ENCODE assay signal across 36 mouse cellular contexts in the genomic region with DNA sequence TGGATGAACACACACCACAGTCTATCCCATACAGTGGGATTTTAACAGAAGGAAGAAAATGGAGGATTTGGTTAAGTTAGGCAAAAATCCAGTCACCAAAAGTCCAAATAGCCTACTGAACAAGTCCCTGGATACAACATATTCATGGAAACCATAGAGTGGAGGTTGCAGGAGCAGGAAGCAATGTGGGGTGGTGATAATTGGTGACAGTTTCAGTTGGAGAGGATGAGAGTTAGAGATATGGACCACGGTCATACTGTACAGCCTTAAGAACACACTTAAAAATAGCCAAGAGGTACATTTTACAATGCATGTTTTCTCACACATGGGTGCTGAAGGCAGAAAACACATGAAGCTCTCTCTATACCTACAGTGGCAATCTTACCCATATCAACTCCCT. TPM values are rescaled to one million over a fixed set of nuclear protein-coding genes. Genes with fewer than 3 reads are reported as not detected.
"Had no signal": no experiment of that assay in that cellular context is flagged by ENCODE, and none has a peak within 500 bp of the region (broad histone marks: within the 10 kb centered on the region; RNA-seq: fewer than 3 reads in every experiment).

No protein-coding gene starts in this region.

- DNase-seq: gastrocnemius, adult 2 months; gastrocnemius, postnatal 10 days; gastrocnemius, postnatal 25 days; heart, adult 18-20 months; heart, postnatal 10 days; heart, postnatal 4 days; kidney, adult 18-20 months; kidney, adult 8-10 months; kidney, postnatal 10 days; kidney, postnatal 25 days; kidney, postnatal 4 days; liver; liver, embryonic 13.5 days had no signal

- H3K9me3 ChIP-seq: heart, embryonic 10.5 days; heart, embryonic 12.5 days; hindbrain, embryonic 10.5 days; hindbrain, embryonic 12.5 days; limb, embryonic 10.5 days; limb, embryonic 12.5 days; liver, embryonic 13.5 days had no signal

- H3K27me3 ChIP-seq: hindbrain, embryonic 12.5 days; limb, embryonic 12.5 days; liver, embryonic 13.5 days had no signal

- H3K9ac ChIP-seq: heart, embryonic 12.5 days; hindbrain, embryonic 12.5 days; hindbrain, embryonic 14.5 days; limb, embryonic 12.5 days; liver, embryonic 13.5 days had no signal

- H3K27ac ChIP-seq: gastrocnemius, adult 2 months; heart, embryonic 10.5 days; hindbrain, embryonic 10.5 days; hindbrain, embryonic 12.5 days; hindbrain, embryonic 14.5 days; layer of hippocampus, adult 2 months; left cerebral cortex, adult 2 months; limb, embryonic 10.5 days; limb, embryonic 12.5 days; liver, embryonic 13.5 days had no signal

- H3K4me3 ChIP-seq: gastrocnemius, adult 2 months; heart, embryonic 10.5 days; heart, embryonic 12.5 days; hindbrain, embryonic 10.5 days; hindbrain, embryonic 12.5 days; layer of hippocampus, adult 2 months; left cerebral cortex, adult 2 months; limb, embryonic 10.5 days; limb, embryonic 12.5 days; liver, embryonic 13.5 days had no signal

- H3K4me1 ChIP-seq: heart, embryonic 12.5 days; hindbrain, embryonic 12.5 days; limb, embryonic 12.5 days had no signal

- H3K36me3 ChIP-seq: heart, embryonic 10.5 days; heart, embryonic 12.5 days; hindbrain, embryonic 10.5 days; hindbrain, embryonic 12.5 days; limb, embryonic 10.5 days; limb, embryonic 12.5 days; liver, embryonic 13.5 days had no signal

RNA-seq across cellular contexts. Expression of a gene that starts 9.7 kb away (rescaled TPM):
- total RNA-seq: gastrocnemius, adult 2 months; gastrocnemius, postnatal 10 days; granulocyte monocyte progenitor cell, adult 5-6 weeks; heart, adult 8-10 months; heart, postnatal 25 days; heart, postnatal 4 days; layer of hippocampus, adult 2 months had no signal
- polyA plus RNA-seq: heart, embryonic 12.5 days; heart, embryonic 14.5 days; inflammation-experienced regulatory T-cells, adult 6 months; limb, embryonic 10.5 days; limb, embryonic 12.5 days; limb, embryonic 14.5 days had no signal

RNA-seq across cellular contexts. Expression of a gene that starts 17.1 kb away (rescaled TPM):
- total RNA-seq: gastrocnemius, adult 2 months; granulocyte monocyte progenitor cell, adult 5-6 weeks; heart, adult 18-20 months; heart, adult 8-10 months; heart, postnatal 10 days; heart, postnatal 25 days; heart, postnatal 4 days; layer of hippocampus, adult 2 months; layer of hippocampus, postnatal 10 days; layer of hippocampus, postnatal 25 days; left cerebral cortex, adult 2 months; left cerebral cortex, postnatal 14 days; left cerebral cortex, postnatal 36 days had no signal
- polyA plus RNA-seq: heart, embryonic 10.5 days; heart, embryonic 12.5 days; heart, embryonic 14.5 days; heart, embryonic 16.5 days; hindbrain, embryonic 10.5 days; hindbrain, embryonic 12.5 days; hindbrain, embryonic 14.5 days; hindbrain, embryonic 16.5 days; inflammation-experienced regulatory T-cells, adult 6 months; intestine, embryonic 16.5 days; limb, embryonic 10.5 days; limb, embryonic 12.5 days; liver, embryonic 11.5 days; liver, embryonic 13.5 days had no signal
